Mouse (Mus musculus): Measurements from ENCODE around the gene Gm10424.
"Not testable (repeated sequence)": the region's sequence is repeated elsewhere in the genome, so short reads cannot be mapped to it uniquely, and the experiment has no call there.

Gene Gm10424

DNA sequence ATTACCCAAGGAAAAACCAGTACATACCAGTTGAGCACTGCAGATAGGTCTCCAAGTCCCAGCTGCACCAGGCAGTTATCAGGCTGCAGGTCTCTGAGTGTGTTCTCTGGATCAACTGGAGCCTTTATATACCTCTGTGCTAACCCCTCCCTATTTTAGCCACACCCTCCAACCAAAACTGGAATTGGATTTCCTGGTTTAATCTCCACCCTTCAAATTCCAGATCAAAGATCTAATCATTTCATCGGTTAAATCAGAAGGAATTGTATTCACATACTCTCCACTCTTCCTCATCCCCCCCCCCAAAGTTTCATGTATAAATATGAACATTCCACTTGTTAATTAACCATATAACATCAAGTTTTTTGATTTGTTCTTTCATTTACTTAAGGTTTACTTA, at the start of gene Gm10424:
Gene Gm10424 (minus strand): TSS at position 101 of the 400 bp plus-strand sequence.
- DNase-seq (ENCODE audit: low spot score in 2 of 2): not testable (repeated sequence)

- not testable (repeated sequence) for DNase-seq (ENCODE audit: low spot score in 2 of 2)
Observed at GRCm38 (mm10) chr5:95305611-95306010, 33.0 kb upstream of the Gm10424 start, which contains the start of gene Gm3259. Gene Gm3259 (plus strand): TSS chr5:95305911.

All from right cerebral cortex, adult 2 months (tissue).